Mouse (Mus musculus) liver, adult 2 months (tissue): ENCODE measurements around the gene Panx1.

Experiments used
- CTCF ChIP-seq: fragments of 200-500 bp; IDR thresholded peaks from 2 replicates; pipeline ENCODE4 v1.5.1; 2011; ENCODE audit warnings: low read depth, low read length, control low read depth
- POLR2A ChIP-seq: fragments of 200-500 bp; IDR thresholded peaks from 2 replicates; pipeline ENCODE4 v1.6.1; 2011; ENCODE audit warnings: low read length, control low read depth; ENCODE audit not compliant: insufficient read depth; ENCODE audit errors: extremely low read depth

- TF ChIP-seq CTCF (no peak), POLR2A (no peak)
These were observed 56.5 kb downstream of the Panx1 start for GRCm38 (mm10) chr9:14988606-14989293.
